Mouse (Mus musculus) gastrocnemius, adult 8-10 months (tissue): ENCODE measurements at regions not wholly inside any gene's neighbourhood (a gene's known extent, or its start where the extent isn't known, plus 50 kb on each side); places are given as distances from the start of the nearest gene placed in this dataset.

Source experiments
- DNase-seq, 2 experiments: peaks; one replicate each; pipeline ENCODE4 v3.0.0; 2022; ENCODE audit warnings: low spot score in 2 of 2

GRCm38 (mm10) chr9:43929312-43930036 is 113.7 kb upstream of the Thy1 start:
- DNase-seq, result no peak

GRCm38 (mm10) chr9:43930037-43930404 is 113.2 kb upstream of the Thy1 start:
- DNase-seq, result no peak

DNA sequence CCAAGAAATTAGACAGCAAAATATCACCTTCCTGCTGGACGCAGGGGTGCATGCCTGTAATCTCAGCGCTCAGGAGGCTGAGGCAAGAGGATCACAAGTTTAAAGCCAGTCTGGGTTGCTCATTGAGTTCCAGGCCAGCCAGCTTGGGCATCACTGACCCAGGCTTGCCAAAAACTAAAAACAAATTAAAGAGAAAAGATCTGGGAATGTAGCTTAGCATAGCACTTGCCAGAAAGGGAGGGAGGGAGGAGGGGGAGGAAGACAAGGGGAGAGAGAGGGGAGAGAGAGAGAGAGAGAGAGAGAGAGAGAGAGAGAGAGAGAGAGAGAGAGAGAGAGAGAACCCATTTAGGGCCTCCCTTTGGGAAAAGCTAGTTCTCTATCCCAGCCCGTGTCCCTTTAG is 112.7 kb upstream of the Thy1 start:
- no peak for DNase-seq

GRCm38 (mm10) chr9:43934012-43934690 is 109.0 kb upstream of the Thy1 start:
- DNase-seq, result no peak

GRCm38 (mm10) chr9:43934691-43935064 is 108.5 kb upstream of the Thy1 start:
- DNase-seq, result no peak

GRCm38 (mm10) chr9:43939336-43939735 is 103.8 kb upstream of the Thy1 start:
- DNase-seq, result no peak

DNA sequence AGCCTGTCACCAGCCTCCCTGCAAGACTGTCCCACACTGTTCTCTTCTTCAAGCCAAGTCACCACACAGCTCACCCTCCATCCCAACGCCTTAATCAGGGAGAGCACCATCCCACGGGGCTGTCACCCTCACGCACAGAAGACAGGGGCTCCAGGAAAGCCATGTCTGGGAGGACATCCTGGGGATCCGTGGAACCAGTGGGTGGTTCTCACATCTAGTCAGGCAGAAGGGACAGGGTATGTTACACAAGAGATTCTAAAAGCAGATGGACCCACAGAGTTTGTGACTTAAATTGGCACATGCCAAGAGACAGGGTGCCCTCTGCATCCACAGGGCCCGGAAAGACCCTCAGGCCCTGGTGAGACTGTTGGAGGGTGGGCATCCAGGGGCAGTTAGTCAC is 101.0 kb upstream of the Thy1 start:
- DNase-seq, result no peak

DNA sequence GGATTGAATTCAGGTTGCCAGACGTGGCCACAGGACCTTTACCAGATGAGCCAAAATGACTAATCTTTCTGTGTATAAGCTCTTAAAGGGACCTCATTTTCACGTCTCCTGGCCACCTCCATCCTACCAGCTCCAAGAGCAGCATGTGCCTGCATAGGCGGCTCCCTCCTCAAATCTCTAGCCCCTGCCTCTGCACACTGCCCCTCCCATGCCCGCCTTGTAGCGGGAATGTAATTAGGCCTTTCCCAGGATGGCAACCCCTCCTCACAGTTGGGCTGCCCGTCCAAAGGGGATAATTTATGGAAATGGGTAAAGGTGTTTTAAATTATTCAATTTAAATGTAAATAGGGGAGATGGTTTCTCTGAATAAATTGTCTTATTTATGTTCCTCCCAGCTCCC is 99.7 kb upstream of the Thy1 start:
- DNase-seq, result no peak

- no peak for DNase-seq
These were observed 98.1 kb upstream of the Thy1 start for GRCm38 (mm10) chr9:43944816-43945741.

DNA sequence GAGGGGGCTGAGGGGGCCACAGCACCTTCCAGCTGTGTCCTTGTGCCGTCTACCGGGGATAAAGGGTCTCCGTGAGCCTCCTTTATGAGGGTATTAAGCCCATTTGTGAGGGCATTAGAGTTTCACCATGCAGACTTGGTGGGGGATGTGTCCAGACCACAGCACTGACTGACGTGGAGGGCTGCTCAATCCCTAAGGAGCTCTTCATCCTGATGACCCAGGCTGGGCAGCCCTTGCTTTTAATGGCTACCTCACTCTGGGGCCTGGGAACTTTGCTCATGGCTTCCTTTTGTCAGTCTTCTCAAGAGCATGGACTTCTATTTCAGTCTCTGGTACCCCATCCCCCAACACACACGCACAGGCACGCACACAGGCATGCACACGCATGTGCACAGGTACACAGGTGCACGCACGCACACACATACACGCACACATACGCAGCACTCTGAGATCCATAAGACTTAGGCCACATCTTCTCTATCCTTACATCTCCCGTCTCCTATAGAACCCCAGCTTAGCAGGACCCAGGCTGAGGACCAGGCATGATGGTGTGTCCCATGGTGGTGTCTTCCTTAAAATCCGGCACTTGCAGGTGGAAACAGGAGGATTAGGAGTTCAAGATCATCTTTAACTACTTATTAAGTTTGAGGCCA is 97.1 kb upstream of the Thy1 start:
- DNase-seq, result no peak

DNA sequence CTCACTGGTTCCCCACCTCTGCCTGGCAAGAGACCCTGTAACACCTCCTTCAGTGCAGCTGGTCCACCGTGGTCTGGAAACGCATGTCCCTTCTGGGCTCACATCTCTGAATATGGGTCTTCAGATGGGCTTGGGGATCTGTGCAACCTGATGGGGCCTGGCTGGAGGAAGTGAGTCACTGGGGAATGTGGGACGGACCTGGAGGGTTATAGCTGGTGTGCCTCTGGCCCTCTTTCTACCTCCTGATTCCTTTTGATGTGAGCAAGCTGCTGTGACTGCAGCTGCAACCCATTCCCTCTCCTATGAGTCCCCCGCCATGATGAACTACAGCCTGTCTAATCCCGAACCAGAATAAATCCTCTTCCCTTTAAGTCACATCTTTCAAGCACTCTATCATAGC is 96.1 kb upstream of the Thy1 start:
- DNase-seq, result no peak

DNA sequence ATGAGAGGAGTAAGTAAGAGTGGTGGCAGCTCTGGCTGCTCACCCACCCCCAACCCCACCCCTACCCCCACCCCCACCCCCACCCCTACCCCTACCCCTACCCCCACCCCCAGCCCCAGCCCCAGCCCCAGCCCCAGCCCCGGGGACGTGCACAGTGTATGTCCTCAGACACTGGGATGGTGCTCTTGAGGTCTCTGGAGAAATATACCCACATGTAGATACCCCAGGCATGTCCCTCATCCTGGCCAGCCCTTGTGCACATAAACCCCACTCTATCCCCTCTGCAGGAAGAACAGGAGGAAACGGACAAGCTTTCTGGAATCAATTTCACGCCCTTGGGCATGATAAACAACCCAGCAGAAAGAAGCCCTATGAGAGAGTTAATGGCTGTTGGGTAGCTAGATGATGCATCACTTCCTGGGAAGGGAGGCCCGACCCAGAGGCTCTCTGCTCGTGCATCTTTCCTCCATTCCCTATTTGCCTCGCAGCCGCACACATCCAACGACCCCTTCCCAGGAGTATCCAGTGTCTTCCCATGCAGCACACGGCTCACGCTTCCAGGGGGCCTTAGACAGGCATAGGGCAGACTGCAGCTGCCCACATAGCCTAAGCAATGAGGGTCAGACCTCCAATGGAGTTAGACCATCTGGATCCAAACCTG is 95.6 kb upstream of the Thy1 start:
- DNase-seq, result no peak

GRCm38 (mm10) chr9:43953128-43953527 is 90.1 kb upstream of the Thy1 start:
- DNase-seq, result no peak

GRCm38 (mm10) chr9:43959541-43959940 is 83.6 kb upstream of the Thy1 start:
- DNase-seq, result no peak

GRCm38 (mm10) chr9:43961431-43961830 is 81.8 kb upstream of the Thy1 start:
- no peak for DNase-seq

DNA sequence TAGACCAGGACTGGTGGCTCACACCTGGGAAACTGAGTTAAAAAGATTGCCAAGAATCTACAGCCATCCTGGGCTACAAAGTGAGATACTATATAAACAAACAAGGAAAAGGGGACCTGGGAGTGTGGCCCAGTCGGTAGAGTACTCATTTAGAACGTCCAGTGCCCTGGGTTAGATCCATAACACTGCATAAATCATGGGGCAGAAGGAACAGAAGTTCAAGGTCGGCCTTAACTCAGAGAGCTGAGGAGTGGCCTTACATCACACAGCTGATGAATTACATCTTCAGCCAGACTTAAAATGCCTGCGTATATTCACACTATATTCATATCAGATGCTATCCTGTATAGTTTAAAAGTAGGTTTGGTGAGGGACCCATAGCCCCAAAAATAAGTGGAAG is 78.0 kb upstream of the Thy1 start:
- DNase-seq, result no peak

GRCm38 (mm10) chr9:43965811-43966210 is 77.4 kb upstream of the Thy1 start:
- no peak for DNase-seq

GRCm38 (mm10) chr9:43970043-43970795 is 73.0 kb upstream of the Thy1 start:
- DNase-seq, result no peak

DNA sequence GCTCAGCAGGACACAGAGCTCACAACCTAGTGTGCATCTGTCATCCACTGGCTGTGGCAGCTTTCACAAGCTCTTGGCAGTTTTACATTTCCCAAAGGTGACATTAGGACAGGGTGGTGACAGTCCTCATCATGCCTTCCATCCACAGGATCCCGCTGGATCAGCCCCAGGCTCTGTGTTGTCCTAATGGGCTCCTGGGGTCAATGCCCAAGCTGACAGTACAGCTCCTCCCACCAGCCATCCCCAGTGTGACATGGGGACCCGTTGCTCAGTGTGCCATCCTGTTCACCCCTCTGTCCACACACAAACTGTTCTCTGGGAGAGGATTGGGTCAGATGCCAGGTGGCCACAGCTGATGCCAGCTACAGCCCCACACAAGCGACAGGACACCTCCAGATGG is 72.3 kb upstream of the Thy1 start:
- DNase-seq, result no peak

DNA sequence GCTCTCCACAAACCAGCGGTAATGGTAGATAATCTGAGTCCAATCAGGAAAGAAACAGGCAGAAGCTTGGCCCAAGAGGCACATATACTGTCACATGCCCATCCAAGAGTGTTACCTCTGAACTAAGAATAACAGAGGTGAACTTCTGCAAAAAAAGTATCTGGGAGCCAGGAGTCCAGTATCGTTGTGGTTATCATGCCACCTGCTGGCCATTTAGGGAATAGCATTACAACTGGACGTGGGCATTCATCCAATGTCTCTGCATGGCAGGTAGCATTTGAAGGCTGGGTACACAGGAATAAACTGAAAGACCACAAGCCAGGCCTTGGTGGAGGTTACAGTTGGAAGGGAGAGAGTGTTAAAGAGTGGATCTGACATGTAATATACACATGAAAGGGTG is 70.9 kb upstream of the Thy1 start:
- DNase-seq, result peak; percentile 58 to 61

- DNase-seq, result no peak
These were observed 67.8 kb upstream of the Thy1 start for GRCm38 (mm10) chr9:43975405-43975804.
